Mouse (Mus musculus) lung, adult 2 months (tissue): ENCODE data around the gene Zbtb16.

Source experiments
- CTCF ChIP-seq: fragments of 200-500 bp; IDR thresholded peaks from 2 replicates; pipeline ENCODE4 v1.5.1; 2011; ENCODE audit warnings: mild to moderate bottlenecking, low read length, control low read depth; ENCODE audit not compliant: insufficient read depth
- POLR2A ChIP-seq: fragments of 200-500 bp; IDR thresholded peaks from 2 replicates; pipeline ENCODE4 v1.6.1; 2011; ENCODE audit warnings: low read depth, mild to moderate bottlenecking, control low read depth, low read length, borderline replicate concordance; ENCODE audit errors: extremely low read depth

DNA sequence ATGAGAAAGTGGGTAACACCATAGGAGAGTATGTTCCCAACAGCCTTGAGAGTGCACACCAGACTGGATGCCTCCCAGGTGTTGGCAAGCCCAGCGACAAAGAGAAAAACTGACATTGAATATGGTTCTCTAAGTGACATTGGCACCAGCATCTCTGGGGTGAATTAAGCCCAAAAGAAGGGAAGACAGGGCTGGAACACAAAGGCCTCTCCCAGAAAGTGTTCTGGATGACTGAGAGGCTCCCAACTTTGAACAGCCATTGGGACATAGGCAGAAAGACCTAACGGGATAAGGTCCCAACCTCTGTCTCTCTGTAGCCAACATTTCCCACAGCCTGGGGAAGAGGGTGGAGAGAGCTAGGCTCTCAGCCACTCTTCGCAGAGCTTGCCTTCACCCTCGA, 2.0 kb downstream of the Zbtb16 start:
- TF ChIP-seq CTCF, result no peak
- peak; percentile 37; the same call in 1 of the 2 replicates for TF ChIP-seq POLR2A
